Mouse (Mus musculus) heart, embryonic 13.5 days (tissue): ENCODE data around the gene Nmur1. TPM values are rescaled to one million over a fixed set of nuclear protein-coding genes. Genes with fewer than 3 reads are reported as not detected.
A peak's percentile ranks its signal among the peaks of the same experiment; 100 is the strongest.
"Not testable (repeated sequence)": the region's sequence is repeated elsewhere in the genome, so short reads cannot be mapped to it uniquely, and the experiment has no call there.

ENCODE experiments used
- ATAC-seq: fragments of 200-750 bp; cut with Nextera tagmentation; 2 replicates; pipeline ENCODE4 v1.8.0; 2017; ENCODE audit warnings: moderate TSS enrichment; ENCODE audit not compliant: insufficient number of reproducible peaks, low FRiP score, low TSS enrichment; ENCODE audit errors: extremely low read depth
- H3K27ac ChIP-seq: fragments of 300-500 bp; sonication (generic); replicated peaks from 2 replicates; pipeline ENCODE4 v1.5.1; 2015; ENCODE audit warnings: moderate library complexity, mild to moderate bottlenecking, inconsistent platforms
- H3K27me3 ChIP-seq: fragments of 300-500 bp; sonication (generic); replicated peaks from 2 replicates; pipeline ENCODE4 v1.6.1; 2015; ENCODE audit warnings: mild to moderate bottlenecking, inconsistent platforms
- H3K36me3 ChIP-seq: fragments of 300-500 bp; sonication (generic); 2 replicates; pipeline ENCODE4 v1.6.1; 2015; ENCODE audit warnings: mild to moderate bottlenecking, inconsistent platforms
- H3K4me1 ChIP-seq: fragments of 300-500 bp; sonication (generic); 2 replicates; pipeline ENCODE4 v1.6.1; 2015; ENCODE audit warnings: inconsistent platforms
- H3K4me2 ChIP-seq: fragments of 300-500 bp; sonication (generic); 2 replicates; pipeline ENCODE4 v1.6.1; 2015; ENCODE audit warnings: inconsistent platforms, mild to moderate bottlenecking, moderate library complexity
- H3K4me3 ChIP-seq: fragments of 300-500 bp; sonication (generic); 2 replicates; pipeline ENCODE4 v1.5.1; 2015; ENCODE audit warnings: moderate library complexity, mild to moderate bottlenecking, inconsistent platforms
- H3K9ac ChIP-seq: fragments of 300-500 bp; sonication (generic); 2 replicates; pipeline ENCODE4 v1.6.1; 2015; ENCODE audit warnings: inconsistent platforms, mild to moderate bottlenecking, moderate library complexity
- H3K9me3 ChIP-seq: fragments of 300-500 bp; sonication (generic); 2 replicates; pipeline ENCODE4 v1.6.1; 2016; ENCODE audit warnings: inconsistent platforms
- WGBS: fragments of 180-500 bp; shearing (Covaris S2); methylation state at CpG from one replicate; pipeline ENCODE4 v1.1.7; 2015; ENCODE audit warnings: mixed read lengths; 5-methylcytosine and 5-hydroxymethylcytosine counted together
- microRNA-seq: library from miRNA; unstranded; fragments of <30 nt; microRNA quantifications from one replicate; pipeline ENCODE4, GENCODE M21; 2016
- polyA plus RNA-seq: library from polyadenylated mRNA; unstranded; fragments of >200 nt; fragmentation: Nextera tagmentation; extraction: Ambion mirVana; gene quantifications from 2 replicates; pipeline ENCODE4 v1.2.1, GENCODE M21; 2015

Gene Nmur1
- polyA plus RNA-seq, 1 experiment from 2014 or later = not detected

- no peak for ATAC-seq
- H3K36me3 ChIP-seq = peaks cover 22% of the 10 kb centered on the region
- H3K4me2 ChIP-seq = no peak overlapping the region
- no peaks in the 10 kb centered on the region for H3K4me1 ChIP-seq
- H3K27ac ChIP-seq = no peak overlapping the region
- H3K4me3 ChIP-seq = no peak overlapping the region
- WGBS = 80% methylated on average over 1 of the region's 1 CpGs
- H3K27me3 ChIP-seq = no peaks in the 10 kb centered on the region
- H3K9me3 ChIP-seq = no peaks in the 10 kb centered on the region
- no peak overlapping the region for H3K9ac ChIP-seq
Measured at GRCm38 (mm10) chr1:86343087-86343645, 82.9 kb downstream of the Nmur1 start.

GRCm38 (mm10) chr1:86342371-86342770 is 83.7 kb downstream of the Nmur1 start:
- H3K27ac ChIP-seq = no peak overlapping the region
- no peaks in the 10 kb centered on the region for H3K27me3 ChIP-seq
- H3K4me1 ChIP-seq = no peaks in the 10 kb centered on the region
- WGBS = 84% methylated on average over 2 of the region's 2 CpGs
- H3K9ac ChIP-seq = no peak overlapping the region
- no peak for ATAC-seq
- no peaks in the 10 kb centered on the region for H3K9me3 ChIP-seq
- H3K36me3 ChIP-seq = peaks cover 14% of the 10 kb centered on the region
- H3K4me3 ChIP-seq = no peak overlapping the region
- no peak overlapping the region for H3K4me2 ChIP-seq

GRCm38 (mm10) chr1:86341096-86341495 is 84.9 kb downstream of the Nmur1 start:
- not testable (repeated sequence) for H3K27ac ChIP-seq, H3K36me3 ChIP-seq, H3K9ac ChIP-seq, H3K9me3 ChIP-seq, H3K4me2 ChIP-seq, H3K27me3 ChIP-seq, H3K4me1 ChIP-seq, ATAC-seq, H3K4me3 ChIP-seq
- 60% methylated on average over 2 of the region's 2 CpGs for WGBS

- WGBS = 27% methylated on average over 4 of the region's 4 CpGs
- H3K9me3 ChIP-seq = no peaks in the 10 kb centered on the region
- ATAC-seq = no peak
Measured at GRCm38 (mm10) chr1:86339156-86339812, 86.7 kb downstream of the Nmur1 start.

GRCm38 (mm10) chr1:86336330-86336729 is 89.7 kb downstream of the Nmur1 start:
- Histone ChIP-seq H3K4me2 (no peak overlapping the region), H3K36me3 (no peaks in the 10 kb centered on the region), H3K9me3 (no peaks in the 10 kb centered on the region), H3K27ac (no peak overlapping the region), H3K9ac (no peak overlapping the region), H3K27me3 (peaks cover 8% of the 10 kb centered on the region; the same call in 1 of the 2 replicates), H3K4me1 (no peaks in the 10 kb centered on the region), H3K4me3 (no peak overlapping the region)
- no peak for ATAC-seq
- WGBS = 36% methylated on average over 2 of the region's 2 CpGs

More at GRCm38 (mm10) chr1:86339156-86339812, 86.7 kb downstream of the Nmur1 start:
- Histone ChIP-seq H3K4me1 (no peaks in the 10 kb centered on the region), H3K27ac (no peak overlapping the region), H3K4me3 (no peak overlapping the region), H3K9ac (no peak overlapping the region), H3K4me2 (no peak overlapping the region), H3K36me3 (no peaks in the 10 kb centered on the region), H3K27me3 (peaks cover 6% of the 10 kb centered on the region; the same call in 1 of the 2 replicates)

Small RNA genes lying within 50 kb of the gene (microRNA-seq; reads per million reads assigned to microRNA genes)
- 17.7 reads per million, percentile 34 among the genes with 10 or more reads in this experiment for gene mmu-mir-3535

Other genes with a start within 250 kb of the Nmur1 start
- 3.2 and 4.5 TPM in 2 replicates for gene B3gnt7, start 123.4 kb downstream of the Nmur1 start, polyA plus RNA-seq
- gene Ncl, start 66.8 kb downstream of the Nmur1 start, polyA plus RNA-seq = 247 TPM in 2 replicates
- not detected in 2 replicates for gene Tex44, start 101 bp upstream of the Nmur1 start, polyA plus RNA-seq
- gene Ptma, start 100.5 kb upstream of the Nmur1 start, polyA plus RNA-seq = 929 and 934 TPM in 2 replicates
- gene Pde6d, start 156.4 kb upstream of the Nmur1 start, polyA plus RNA-seq = 60.4 and 66.9 TPM in 2 replicates
- gene Cops7b, start 156.7 kb upstream of the Nmur1 start, polyA plus RNA-seq = 26.9 and 28.2 TPM in 2 replicates
- 0.57 and 1.3 TPM in 2 replicates for gene Nppc, start 244.3 kb upstream of the Nmur1 start, polyA plus RNA-seq